Mouse (Mus musculus): ENCODE measurements around the gene Tmem265. TPM values are rescaled to one million over a fixed set of nuclear protein-coding genes. Genes with fewer than 3 reads are reported as not detected.

The Tmem265 gene
- polyA plus RNA-seq, 1 experiment: not detected

GRCm38 (mm10) chr7:127586149-127586548 lies 25.0 kb downstream of the Tmem265 start:
- TF ChIP-seq POLR2A (IDR thresholded peaks at IDR 0.05; ENCODE audit: low read depth, low read length) (no peak), CTCF (IDR thresholded peaks at IDR 0.05; ENCODE audit: borderline replicate concordance, insufficient read depth, low read length) (no peak)
- Histone ChIP-seq H3K4me1 (ENCODE audit: control insufficient read depth, insufficient read depth, low read length) (peaks cover 3% of the 10 kb centered on the region; the same call in 1 of the 2 replicates), H3K4me3 (ENCODE audit: insufficient read depth, low read length) (no peak overlapping the region), H3K27ac (ENCODE audit: insufficient read depth, low read length) (no peak overlapping the region)

- Histone ChIP-seq H3K4me3 (ENCODE audit: insufficient read depth, low read length) (peak overlapping the region; percentile 3; the same call in 1 of the 2 replicates), H3K4me1 (ENCODE audit: control insufficient read depth, insufficient read depth, low read length) (peaks cover 3% of the 10 kb centered on the region; the same call in 1 of the 2 replicates), H3K27ac (ENCODE audit: insufficient read depth, low read length) (no peak overlapping the region)
- TF ChIP-seq CTCF (IDR thresholded peaks at IDR 0.05; ENCODE audit: borderline replicate concordance, insufficient read depth, low read length): no peak
Measured at GRCm38 (mm10) chr7:127587196-127587595, 26.0 kb downstream of the Tmem265 start.

GRCm38 (mm10) chr7:127588011-127588871 lies 27.1 kb downstream of the Tmem265 start, which contains the start of the genes Ccdc189 and Rnf40:
Ccdc189 (minus strand) TSS chr7:127588595.
Rnf40 (plus strand) TSS chr7:127588767.
- Histone ChIP-seq H3K27ac (ENCODE audit: insufficient read depth, low read length) (no peak within 1 kb of the TSS; the same call in 1 of the 2 replicates), H3K4me3 (ENCODE audit: insufficient read depth, low read length) (peak within 1 kb of the TSS; percentile 86), H3K4me1 (ENCODE audit: control insufficient read depth, insufficient read depth, low read length) (peaks cover 3% of the 10 kb centered on the region; the same call in 1 of the 2 replicates)
- TF ChIP-seq CTCF (IDR thresholded peaks at IDR 0.05; ENCODE audit: borderline replicate concordance, insufficient read depth, low read length) (no peak), POLR2A (IDR thresholded peaks at IDR 0.05; ENCODE audit: low read depth, low read length) (peak; percentile 81)

- peaks cover 3% of the 10 kb centered on the region; the same call in 1 of the 2 replicates for H3K4me1 ChIP-seq (ENCODE audit: control insufficient read depth, insufficient read depth, low read length)
- peak overlapping the region; percentile 86 for H3K4me3 ChIP-seq (ENCODE audit: insufficient read depth, low read length)
- H3K27ac ChIP-seq (ENCODE audit: insufficient read depth, low read length): no peak overlapping the region
- no peak for TF ChIP-seq CTCF (IDR thresholded peaks at IDR 0.05; ENCODE audit: borderline replicate concordance, insufficient read depth, low read length)
- no peak for TF ChIP-seq POLR2A (IDR thresholded peaks at IDR 0.05; ENCODE audit: low read depth, low read length)
Measured at GRCm38 (mm10) chr7:127588901-127589300, 27.7 kb downstream of the Tmem265 start.

- peak overlapping the region; percentile 86 for H3K4me3 ChIP-seq (ENCODE audit: insufficient read depth, low read length)
- TF ChIP-seq POLR2A (IDR thresholded peaks at IDR 0.05; ENCODE audit: low read depth, low read length) (no peak), CTCF (IDR thresholded peaks at IDR 0.05; ENCODE audit: borderline replicate concordance, insufficient read depth, low read length) (no peak)
- peaks cover 3% of the 10 kb centered on the region; the same call in 1 of the 2 replicates for H3K4me1 ChIP-seq (ENCODE audit: control insufficient read depth, insufficient read depth, low read length)
- H3K27ac ChIP-seq (ENCODE audit: insufficient read depth, low read length): no peak overlapping the region
Measured at GRCm38 (mm10) chr7:127589637-127590036, 28.4 kb downstream of the Tmem265 start.

- no peak overlapping the region for H3K27ac ChIP-seq (ENCODE audit: insufficient read depth, low read length)
- H3K4me1 ChIP-seq (ENCODE audit: control insufficient read depth, insufficient read depth, low read length): peaks cover 3% of the 10 kb centered on the region; the same call in 1 of the 2 replicates
- no peak overlapping the region for H3K4me3 ChIP-seq (ENCODE audit: insufficient read depth, low read length)
- TF ChIP-seq POLR2A (IDR thresholded peaks at IDR 0.05; ENCODE audit: low read depth, low read length) (no peak), CTCF (IDR thresholded peaks at IDR 0.05; ENCODE audit: borderline replicate concordance, insufficient read depth, low read length) (no peak)
Measured at GRCm38 (mm10) chr7:127591108-127591507, 29.9 kb downstream of the Tmem265 start.

GRCm38 (mm10) chr7:127592575-127592974 lies 31.4 kb downstream of the Tmem265 start:
- TF ChIP-seq CTCF (IDR thresholded peaks at IDR 0.05; ENCODE audit: borderline replicate concordance, insufficient read depth, low read length) (no peak), POLR2A (IDR thresholded peaks at IDR 0.05; ENCODE audit: low read depth, low read length) (no peak)
- Histone ChIP-seq H3K4me3 (ENCODE audit: insufficient read depth, low read length) (no peak overlapping the region), H3K27ac (ENCODE audit: insufficient read depth, low read length) (no peak overlapping the region), H3K4me1 (ENCODE audit: control insufficient read depth, insufficient read depth, low read length) (no peaks in the 10 kb centered on the region)

- Histone ChIP-seq H3K4me3 (ENCODE audit: insufficient read depth, low read length) (no peak overlapping the region), H3K4me1 (ENCODE audit: control insufficient read depth, insufficient read depth, low read length) (no peaks in the 10 kb centered on the region), H3K27ac (ENCODE audit: insufficient read depth, low read length) (no peak overlapping the region)
- TF ChIP-seq POLR2A (IDR thresholded peaks at IDR 0.05; ENCODE audit: low read depth, low read length): no peak
- no peak for TF ChIP-seq CTCF (IDR thresholded peaks at IDR 0.05; ENCODE audit: borderline replicate concordance, insufficient read depth, low read length)
Measured at GRCm38 (mm10) chr7:127596747-127597146, 35.6 kb downstream of the Tmem265 start.

- TF ChIP-seq POLR2A (IDR thresholded peaks at IDR 0.05; ENCODE audit: low read depth, low read length): no peak
- TF ChIP-seq CTCF (IDR thresholded peaks at IDR 0.05; ENCODE audit: borderline replicate concordance, insufficient read depth, low read length): no peak
- Histone ChIP-seq H3K4me3 (ENCODE audit: insufficient read depth, low read length) (no peak overlapping the region), H3K27ac (ENCODE audit: insufficient read depth, low read length) (no peak overlapping the region), H3K4me1 (ENCODE audit: control insufficient read depth, insufficient read depth, low read length) (no peaks in the 10 kb centered on the region)
Measured at GRCm38 (mm10) chr7:127600612-127601011, 39.4 kb downstream of the Tmem265 start.

GRCm38 (mm10) chr7:127601735-127602134 lies 40.5 kb downstream of the Tmem265 start:
- TF ChIP-seq POLR2A (IDR thresholded peaks at IDR 0.05; ENCODE audit: low read depth, low read length) (no peak), CTCF (IDR thresholded peaks at IDR 0.05; ENCODE audit: borderline replicate concordance, insufficient read depth, low read length) (no peak)
- no peak overlapping the region for H3K27ac ChIP-seq (ENCODE audit: insufficient read depth, low read length)
- H3K4me1 ChIP-seq (ENCODE audit: control insufficient read depth, insufficient read depth, low read length): no peaks in the 10 kb centered on the region
- H3K4me3 ChIP-seq (ENCODE audit: insufficient read depth, low read length): no peak overlapping the region
